Mouse (Mus musculus) olfactory bulb, adult 2 months (tissue): ENCODE measurements at regions not wholly inside any gene's neighbourhood (a gene's known extent, or its start where the extent isn't known, plus 50 kb on each side); places are given as distances from the start of the nearest gene placed in this dataset.

Experiments used
- CTCF ChIP-seq: fragments of 200-500 bp; IDR thresholded peaks from 2 replicates; pipeline ENCODE4 v1.5.1; 2012; ENCODE audit warnings: low read depth, mild to moderate bottlenecking, low read length, moderate library complexity; ENCODE audit not compliant: insufficient read depth
- POLR2A ChIP-seq: fragments of 200-500 bp; IDR thresholded peaks from 2 replicates; pipeline ENCODE4 v1.6.1; 2012; ENCODE audit warnings: mild to moderate bottlenecking, low read depth, low read length, moderate library complexity; ENCODE audit not compliant: insufficient read depth

DNA sequence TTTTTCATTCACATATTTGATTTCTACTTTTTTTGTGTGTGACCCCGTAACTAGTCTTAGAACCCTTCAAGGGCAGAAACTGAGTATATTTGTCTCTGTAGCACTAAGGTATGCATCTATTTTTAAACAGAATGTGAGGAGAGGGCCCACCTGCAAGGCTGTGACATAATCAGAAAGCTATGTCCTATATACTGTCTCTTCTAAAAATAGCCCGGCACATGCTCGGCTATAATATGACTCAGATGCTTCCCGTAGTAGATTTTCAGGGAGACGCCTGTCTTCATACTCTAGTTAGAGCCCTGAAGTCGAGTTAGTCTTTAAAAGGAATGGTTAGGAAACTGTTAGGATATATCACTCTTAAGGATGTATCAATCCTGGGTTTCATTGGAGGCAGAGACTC, 61.0 kb upstream of the Prickle1 start:
- TF ChIP-seq CTCF, result no peak
- TF ChIP-seq POLR2A, result no peak
